Mouse (Mus musculus) hindlimb bud, embryonic 11.5 days (tissue): ENCODE data around the gene 6030445D17Rik.

Source experiments
- DNase-seq: peaks from one replicate; pipeline ENCODE4 v3.0.0-alpha.2; 2012; ENCODE audit warnings: low read depth, low spot score; ENCODE audit errors: extremely low spot score

The 6030445D17Rik gene

DNA sequence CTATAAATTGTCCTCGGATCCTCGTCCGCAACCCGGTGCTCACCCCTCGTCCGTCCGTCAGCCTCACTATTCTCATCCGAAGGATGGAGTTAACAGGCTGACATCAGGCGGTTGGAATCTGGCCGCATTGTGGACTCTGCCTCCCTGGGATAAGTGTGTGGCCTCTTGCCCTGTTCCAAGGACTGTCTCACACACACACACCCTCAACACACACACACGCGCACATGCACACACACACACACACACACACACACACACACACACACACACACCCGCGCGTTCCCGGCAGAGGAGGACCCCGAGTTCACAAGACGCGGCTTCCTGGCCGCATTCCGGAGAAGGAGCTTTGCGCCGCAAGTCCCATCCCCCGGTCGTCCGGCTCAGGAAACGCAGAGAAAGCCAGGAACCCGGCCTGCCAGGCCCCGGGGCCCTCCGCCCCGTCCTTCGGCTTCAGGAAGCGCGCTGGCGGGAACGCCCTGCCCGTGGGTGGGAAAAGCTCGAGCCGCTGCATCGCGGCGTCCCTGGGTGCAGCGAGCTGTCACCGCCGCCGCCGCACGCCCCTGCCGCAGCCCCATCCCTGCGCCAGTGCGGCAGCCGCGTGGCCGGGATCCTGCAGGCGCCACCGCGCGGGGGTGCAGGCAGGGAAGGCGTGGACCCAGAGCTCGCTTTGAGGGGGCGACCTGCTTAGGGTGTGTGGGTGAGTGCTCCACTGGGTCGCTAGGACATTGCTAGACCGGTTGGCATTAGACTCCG lies at the start of gene 6030445D17Rik:
Gene 6030445D17Rik (plus strand): TSS at position 165 of the 753 bp plus-strand sequence.
- no peak for DNase-seq

- no peak for DNase-seq
Measured at GRCm38 (mm10) chr4:136415477-136415876, 46.6 kb upstream of the 6030445D17Rik start.

DNA sequence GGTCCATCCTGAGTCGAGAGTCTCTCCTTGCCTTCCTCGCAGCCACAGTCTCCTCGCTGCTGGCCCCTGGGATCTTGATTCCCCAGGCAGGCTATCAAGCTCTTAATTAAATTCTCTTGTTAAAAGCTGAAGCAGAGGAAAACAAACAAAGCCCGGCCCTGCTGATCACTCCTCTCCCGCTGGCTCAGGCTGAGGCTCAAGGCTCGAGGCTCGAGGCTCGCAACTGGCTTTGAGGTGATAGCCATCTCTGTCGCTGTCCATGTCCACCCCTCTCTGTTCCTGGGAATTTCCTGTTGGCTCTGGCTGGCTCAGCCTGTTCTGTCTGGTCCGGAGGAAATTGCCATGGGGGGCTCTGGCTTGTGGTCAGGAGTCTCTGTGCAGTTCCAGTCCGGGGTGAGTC lies 43.1 kb upstream of the 6030445D17Rik start:
- no peak for DNase-seq

GRCm38 (mm10) chr4:136419386-136419785 lies 42.7 kb upstream of the 6030445D17Rik start:
- DNase-seq, result no peak

DNA sequence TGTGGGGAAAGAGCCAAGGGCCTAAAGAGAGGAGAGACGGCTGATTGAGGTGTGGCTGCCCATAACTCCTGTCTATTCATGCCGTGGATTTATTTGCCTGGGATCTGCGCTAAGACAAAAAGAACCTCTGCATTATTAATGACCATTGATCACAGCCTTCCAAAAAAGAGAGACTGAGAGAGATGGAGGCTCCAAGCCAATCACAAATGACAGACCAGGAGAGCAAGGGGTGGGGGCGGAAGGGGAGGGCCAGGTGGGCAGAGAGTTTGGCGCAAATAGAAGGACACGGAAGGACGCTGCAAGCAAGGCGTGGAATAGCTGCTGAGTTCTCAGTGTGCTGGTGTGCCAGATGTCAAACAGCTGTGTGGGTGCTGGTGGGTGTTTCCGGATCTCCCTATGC lies 38.8 kb upstream of the 6030445D17Rik start, which contains the start of gene Htr1d:
Gene Htr1d (plus strand): TSS at position 301 of the 400 bp plus-strand sequence.
- no peak for DNase-seq

DNA sequence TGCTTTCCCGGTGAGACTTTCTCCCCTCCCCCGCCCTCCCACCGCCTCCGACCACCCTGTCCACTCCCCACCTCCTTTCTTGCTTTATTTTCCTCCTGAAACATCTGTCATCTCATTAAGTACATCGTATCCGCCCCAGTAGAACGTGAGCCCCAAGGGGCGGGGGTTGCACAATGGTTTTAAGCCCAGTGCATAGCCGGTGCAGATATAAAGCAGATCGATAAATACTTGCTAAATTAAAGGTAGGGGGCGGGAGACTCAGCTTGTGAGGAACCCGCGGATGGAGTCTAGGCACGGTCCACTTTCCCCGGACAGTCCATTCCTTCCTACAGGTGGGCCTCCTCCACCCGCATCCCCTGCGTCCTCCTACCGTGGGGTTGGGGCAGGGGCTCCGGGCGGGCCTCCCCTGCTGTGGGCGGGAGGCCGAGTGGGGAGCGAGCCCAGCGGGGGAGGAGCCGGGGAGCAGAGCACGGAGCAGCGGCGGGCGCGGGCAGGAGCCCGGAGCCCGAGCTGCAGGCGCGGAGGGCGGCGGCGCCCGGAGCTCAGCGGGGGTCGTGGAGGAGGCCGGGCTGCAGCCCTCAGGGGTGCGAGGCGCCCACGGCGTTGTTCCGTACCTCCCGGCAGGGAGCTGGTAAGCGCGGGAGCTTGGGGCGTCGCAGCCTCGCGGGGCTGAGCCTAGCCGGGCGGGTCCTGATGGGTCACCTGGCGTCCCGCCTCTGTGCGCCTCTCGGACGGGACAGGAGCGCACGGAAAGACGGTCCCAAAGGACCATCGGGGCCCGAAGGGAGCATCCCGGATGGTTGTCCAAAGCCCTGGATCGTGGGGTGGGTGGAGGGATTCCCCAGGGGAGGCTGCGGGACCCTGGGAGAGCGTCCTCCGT lies 37.7 kb upstream of the 6030445D17Rik start:
- DNase-seq, result no peak

GRCm38 (mm10) chr4:136425000-136425288 lies 37.1 kb upstream of the 6030445D17Rik start:
- DNase-seq, result no peak

DNA sequence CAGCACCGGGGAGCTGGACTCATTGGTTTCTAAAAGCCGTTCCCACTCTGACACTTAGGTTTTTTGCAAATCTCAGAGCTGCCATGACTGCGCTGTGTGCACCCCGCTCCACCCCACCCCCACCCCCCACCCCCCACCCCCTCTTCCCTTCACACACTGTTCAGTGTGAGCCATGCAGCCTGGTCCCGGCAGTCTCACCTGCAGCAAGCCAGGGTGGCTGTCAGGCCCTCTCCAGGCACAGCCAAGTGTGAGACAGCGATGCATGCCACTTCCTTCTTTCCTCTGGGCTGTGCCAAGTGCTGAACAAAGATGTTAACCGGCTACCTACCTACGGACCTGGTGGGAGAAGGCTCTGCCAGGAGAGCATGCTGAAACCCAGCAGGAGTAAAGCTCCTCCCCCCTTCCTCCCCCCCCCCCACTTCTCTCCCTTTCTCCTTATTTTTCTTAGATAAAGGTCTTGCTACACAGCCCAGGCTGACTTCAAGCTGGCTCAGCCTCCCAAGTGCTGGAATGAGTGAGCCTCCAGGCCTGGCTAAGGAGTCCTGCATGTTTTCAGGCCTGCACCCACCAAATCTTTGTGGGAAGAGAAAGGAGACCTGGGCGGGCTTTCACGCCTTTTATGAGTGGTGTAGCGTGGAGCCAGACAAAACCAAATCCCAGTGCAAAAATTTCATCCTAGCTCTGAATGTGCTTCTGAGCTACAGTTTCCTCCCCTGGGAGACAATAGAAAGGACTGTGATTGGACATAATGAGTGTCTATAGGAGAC lies 31.3 kb upstream of the 6030445D17Rik start:
- no peak for DNase-seq

DNA sequence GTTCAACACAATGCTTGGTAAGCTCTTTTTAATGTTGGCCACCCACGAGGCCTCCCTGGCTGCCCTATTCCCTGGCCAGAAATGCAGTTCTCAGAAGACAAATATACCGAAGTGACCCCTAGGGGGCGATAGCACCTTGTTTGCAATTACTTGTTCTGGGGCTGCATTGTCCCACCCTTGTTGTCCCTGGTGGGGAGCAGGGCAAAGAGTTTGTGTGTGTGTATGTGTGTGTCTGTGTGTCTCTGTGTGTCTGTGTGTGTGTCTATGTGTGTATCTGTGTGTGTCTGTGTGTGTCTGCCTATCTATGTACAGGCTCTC lies 30.7 kb upstream of the 6030445D17Rik start:
- DNase-seq, result peak; percentile 82

DNA sequence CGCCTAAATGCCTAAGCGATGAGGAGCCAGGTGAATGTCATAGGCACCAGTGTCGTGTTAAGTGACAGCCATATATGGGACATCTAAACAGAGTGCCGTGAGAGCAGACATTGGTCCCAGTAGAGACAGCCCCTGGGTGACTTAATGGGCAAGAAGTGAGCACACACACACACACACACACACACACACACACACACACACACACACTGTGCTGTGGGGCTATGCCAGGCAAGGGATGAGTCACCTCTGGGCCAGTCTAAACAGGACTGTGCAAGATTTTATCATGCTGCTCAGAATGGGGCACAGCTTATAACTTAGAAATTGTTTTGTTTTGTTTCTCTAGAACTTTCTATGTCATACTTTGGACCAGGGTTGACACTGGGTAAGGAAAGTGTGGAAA lies 28.0 kb upstream of the 6030445D17Rik start:
- no peak for DNase-seq

- no peak for DNase-seq
Measured at GRCm38 (mm10) chr4:136439106-136439505, 22.9 kb upstream of the 6030445D17Rik start.

DNA sequence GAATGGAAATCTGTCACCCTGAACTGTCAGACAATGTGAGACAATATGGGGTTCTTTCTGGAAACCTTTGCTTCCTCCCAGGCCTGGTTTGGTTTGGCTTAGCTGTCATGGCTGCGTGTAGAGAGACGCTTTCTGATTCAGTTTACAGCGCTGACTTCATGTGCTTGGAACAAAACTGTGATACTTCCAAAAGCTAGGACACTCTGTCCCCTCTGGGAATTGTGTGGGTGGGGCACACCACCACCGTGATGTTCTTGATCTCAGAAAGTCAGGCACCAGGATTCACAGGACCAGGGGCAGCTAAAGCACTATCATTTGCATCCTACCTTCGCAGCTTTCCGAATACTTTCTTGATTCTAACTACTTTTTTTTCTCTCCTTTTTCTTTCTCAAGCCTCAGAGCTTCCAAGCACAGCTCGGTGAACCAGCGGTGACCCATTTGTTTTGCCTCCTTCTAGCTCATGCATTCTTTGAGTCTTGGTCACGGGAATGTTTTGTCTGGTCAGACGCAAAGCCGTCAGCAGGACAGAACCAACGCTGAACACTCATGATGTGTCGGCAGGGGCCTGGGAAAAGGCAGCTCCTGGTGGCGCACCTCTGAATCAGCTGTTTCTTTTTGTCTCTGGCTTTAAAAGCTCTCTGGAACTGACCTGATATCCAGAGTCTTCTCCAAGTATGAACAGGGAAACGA lies 20.6 kb upstream of the 6030445D17Rik start:
- DNase-seq, result no peak

- DNase-seq, result no peak
Measured at GRCm38 (mm10) chr4:136444561-136444960, 17.5 kb upstream of the 6030445D17Rik start.

- DNase-seq, result no peak
Measured at GRCm38 (mm10) chr4:136449795-136450194, 12.3 kb upstream of the 6030445D17Rik start.

DNA sequence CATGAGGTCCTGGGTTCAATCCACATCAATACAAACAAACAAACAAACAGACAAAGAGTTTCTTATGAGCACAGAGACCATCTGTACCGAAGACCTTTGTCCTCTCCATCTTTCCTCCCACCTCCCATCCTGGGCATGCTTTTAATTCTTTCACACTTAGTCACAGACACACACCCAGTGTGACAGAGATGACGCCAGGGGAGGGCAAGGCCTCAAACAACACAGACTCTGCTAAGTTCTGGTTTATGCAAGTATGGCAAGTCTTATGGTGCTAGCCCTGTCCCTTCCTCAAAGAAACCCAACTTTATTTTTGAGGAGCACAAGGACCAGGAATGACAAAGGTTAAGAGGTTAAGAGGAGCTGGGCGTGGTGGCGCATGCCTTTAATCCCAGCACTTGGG lies 11.8 kb upstream of the 6030445D17Rik start:
- DNase-seq, result no peak

GRCm38 (mm10) chr4:136451564-136451963 lies 10.5 kb upstream of the 6030445D17Rik start:
- no peak for DNase-seq

DNA sequence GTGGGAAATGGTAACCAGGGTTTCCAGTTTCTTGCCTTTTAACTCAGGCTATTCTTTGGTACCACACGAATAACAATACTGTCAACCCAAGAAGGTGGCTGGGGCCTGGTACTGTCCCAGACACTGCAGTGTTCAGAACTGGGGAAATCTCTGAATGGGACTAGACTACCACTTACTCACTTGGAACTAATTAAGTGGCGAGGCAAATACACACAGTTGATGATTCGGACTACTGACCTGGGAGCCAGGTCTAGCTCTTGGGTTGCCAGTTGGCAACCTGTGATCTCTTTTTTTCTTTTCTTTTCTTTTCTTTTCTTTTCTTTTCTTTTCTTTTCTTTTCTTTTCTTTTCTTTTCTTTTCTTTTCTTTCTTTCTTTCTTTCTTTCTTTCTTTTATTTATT lies 9.8 kb upstream of the 6030445D17Rik start:
- no peak for DNase-seq

GRCm38 (mm10) chr4:136452792-136453191 lies 9.3 kb upstream of the 6030445D17Rik start:
- no peak for DNase-seq

DNA sequence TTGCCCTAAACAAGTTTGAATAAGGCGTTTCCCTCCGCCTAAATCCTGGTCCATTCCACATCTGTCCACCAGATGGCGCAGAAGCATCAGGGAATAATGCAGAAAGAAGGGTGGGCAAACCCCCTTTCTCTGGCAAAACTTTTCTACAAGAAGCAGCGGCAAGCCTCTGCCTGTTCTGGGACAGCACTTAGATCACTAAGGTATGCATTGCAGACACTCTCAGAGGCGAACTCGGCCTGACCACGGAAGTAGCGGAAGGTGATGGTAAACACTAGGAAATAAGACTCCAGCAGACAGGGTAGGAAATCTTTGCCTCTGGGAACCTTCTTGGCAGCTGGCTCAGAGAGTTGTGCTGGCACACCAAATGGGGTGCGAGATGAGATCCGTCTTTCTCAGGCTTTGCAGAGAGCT lies 7.2 kb upstream of the 6030445D17Rik start:
- peak; percentile 91 for DNase-seq

- no peak for DNase-seq
Measured at GRCm38 (mm10) chr4:136456516-136457218, 5.4 kb upstream of the 6030445D17Rik start.
